Mouse (Mus musculus): ENCODE measurements at regions not wholly inside any gene's neighbourhood (a gene's known extent, or its start where the extent isn't known, plus 50 kb on each side); places are given as distances from the start of the nearest gene placed in this dataset.

- WGBS = 77% methylated on average over 8 of the region's 8 CpGs
- H3K4me1 ChIP-seq = no peaks in the 10 kb centered on the region
- H3K9ac ChIP-seq = no peak overlapping the region
- no peaks in the 10 kb centered on the region for H3K36me3 ChIP-seq
- H3K9me3 ChIP-seq = no peaks in the 10 kb centered on the region
- no peak overlapping the region for H3K4me3 ChIP-seq
- no peaks in the 10 kb centered on the region for H3K27me3 ChIP-seq
- ATAC-seq (ENCODE audit: insufficient number of reproducible peaks, low FRiP score, low TSS enrichment, low read depth) = no peak
- no peak overlapping the region for H3K27ac ChIP-seq
- no peak overlapping the region for H3K4me2 ChIP-seq
Measured at GRCm38 (mm10) chr15:59707081-59707480, 309.3 kb downstream of the 4933412E24Rik start.
